Mouse (Mus musculus) limb, embryonic 12.5 days (tissue): Measurements from ENCODE around the gene Gpx7. TPM values are rescaled to one million over a fixed set of nuclear protein-coding genes. Genes with fewer than 3 reads are reported as not detected.

Experiments
- ATAC-seq: fragments of 200-750 bp; cut with Nextera tagmentation; 2 replicates; pipeline ENCODE4 v1.8.0; 2017; ENCODE audit warnings: low read depth, moderate TSS enrichment; ENCODE audit not compliant: insufficient number of reproducible peaks, insufficient read depth, low FRiP score, low TSS enrichment
- H3K27ac ChIP-seq: fragments of 300-500 bp; sonication (generic); 2 replicates; pipeline ENCODE4 v1.5.1; 2016; ENCODE audit warnings: mild to moderate bottlenecking, moderate library complexity
- H3K27me3 ChIP-seq: fragments of 300-500 bp; sonication (generic); 2 replicates; pipeline ENCODE4 v1.6.1; 2016; ENCODE audit warnings: mild to moderate bottlenecking, moderate library complexity
- H3K36me3 ChIP-seq: fragments of 300-500 bp; sonication (generic); 2 replicates; pipeline ENCODE4 v1.6.1; 2016; ENCODE audit warnings: mild to moderate bottlenecking, moderate library complexity
- H3K4me1 ChIP-seq: fragments of 300-500 bp; sonication (generic); replicated peaks from 2 replicates; pipeline ENCODE4 v1.6.1; 2016
- H3K4me2 ChIP-seq: fragments of 300-500 bp; sonication (generic); 2 replicates; pipeline ENCODE4 v1.6.1; 2016; ENCODE audit warnings: mild to moderate bottlenecking, moderate library complexity
- H3K4me3 ChIP-seq: fragments of 300-500 bp; sonication (generic); replicated peaks from 2 replicates; pipeline ENCODE4 v1.5.1; 2016; ENCODE audit warnings: mild to moderate bottlenecking
- H3K9ac ChIP-seq: fragments of 300-500 bp; sonication (generic); replicated peaks from 2 replicates; pipeline ENCODE4 v1.6.1; 2016; ENCODE audit warnings: mild to moderate bottlenecking, moderate library complexity
- H3K9me3 ChIP-seq: fragments of 300-500 bp; sonication (generic); 2 replicates; pipeline ENCODE4 v1.6.1; 2016; ENCODE audit warnings: mild to moderate bottlenecking, moderate library complexity
- WGBS: fragments of 180-500 bp; shearing (Covaris S2); methylation state at CpG from one replicate; pipeline ENCODE4 v1.1.7; 2016; 5-methylcytosine and 5-hydroxymethylcytosine counted together
- polyA plus RNA-seq: library from polyadenylated mRNA; unstranded; fragments of >200 nt; fragmentation: Nextera tagmentation; extraction: Ambion mirVana; gene quantifications from 2 replicates; pipeline ENCODE4 v1.2.1, GENCODE M21; 2016

Gene Gpx7
- polyA plus RNA-seq, 1 experiment from 2014 or later: 62.9 TPM

GRCm38 (mm10) chr4:108428341-108428721 lies 21.6 kb upstream of the Gpx7 start:
- Histone ChIP-seq H3K9me3 (no peaks in the 10 kb centered on the region), H3K27ac (peak overlapping the region; percentile 36; the same call in 1 of the 2 replicates), H3K4me2 (no peak overlapping the region), H3K4me3 (no peak overlapping the region), H3K4me1 (peaks cover 41% of the 10 kb centered on the region), H3K9ac (no peak overlapping the region), H3K36me3 (no peaks in the 10 kb centered on the region), H3K27me3 (no peaks in the 10 kb centered on the region)
- 64% methylated on average over 6 of the region's 6 CpGs for WGBS
- ATAC-seq: no peak

GRCm38 (mm10) chr4:108427719-108428340 lies 21.1 kb upstream of the Gpx7 start:
- WGBS: 56% methylated on average over 11 of the region's 11 CpGs

GRCm38 (mm10) chr4:108424587-108424986 lies 17.8 kb upstream of the Gpx7 start:
- Histone ChIP-seq H3K9me3 (no peaks in the 10 kb centered on the region), H3K27ac (no peak overlapping the region), H3K4me3 (no peak overlapping the region), H3K27me3 (no peaks in the 10 kb centered on the region), H3K9ac (no peak overlapping the region), H3K4me1 (peaks cover 14% of the 10 kb centered on the region), H3K36me3 (no peaks in the 10 kb centered on the region), H3K4me2 (no peak overlapping the region)
- 62% methylated on average over 2 of the region's 2 CpGs for WGBS
- no peak for ATAC-seq

More at GRCm38 (mm10) chr4:108427719-108428340, 21.1 kb upstream of the Gpx7 start:
- no peak for ATAC-seq
- Histone ChIP-seq H3K27ac (peak overlapping the region; percentile 36; the same call in 1 of the 2 replicates), H3K4me3 (no peak overlapping the region), H3K9me3 (no peaks in the 10 kb centered on the region), H3K27me3 (no peaks in the 10 kb centered on the region), H3K4me2 (no peak overlapping the region), H3K36me3 (no peaks in the 10 kb centered on the region), H3K9ac (no peak overlapping the region), H3K4me1 (peaks cover 37% of the 10 kb centered on the region)

GRCm38 (mm10) chr4:108407621-108408020 lies 860 bp upstream of the Gpx7 start:
- Histone ChIP-seq H3K27me3 (no peaks in the 10 kb centered on the region), H3K27ac (peak overlapping the region; percentile 90), H3K4me1 (peaks cover 36% of the 10 kb centered on the region), H3K9me3 (peaks cover 3% of the 10 kb centered on the region; the same call in 1 of the 2 replicates), H3K36me3 (peaks cover 8% of the 10 kb centered on the region), H3K4me3 (no peak overlapping the region), H3K4me2 (peak overlapping the region; percentile 73), H3K9ac (no peak overlapping the region)
- WGBS: 19% methylated on average over 8 of the region's 8 CpGs
- ATAC-seq: no peak

- Histone ChIP-seq H3K27me3 (no peaks in the 10 kb centered on the region), H3K4me2 (peak overlapping the region; percentile 73), H3K4me3 (peak overlapping the region; percentile 46), H3K9me3 (peaks cover 3% of the 10 kb centered on the region; the same call in 1 of the 2 replicates), H3K27ac (peak overlapping the region; percentile 90), H3K4me1 (peaks cover 36% of the 10 kb centered on the region), H3K9ac (peak overlapping the region; percentile 74), H3K36me3 (peaks cover 15% of the 10 kb centered on the region)
- WGBS: 3% methylated on average over 52 of the region's 52 CpGs
- ATAC-seq: peak; percentile 70
These were observed 462 bp downstream of the Gpx7 start for GRCm38 (mm10) chr4:108406138-108406860.

GRCm38 (mm10) chr4:108405766-108406137 lies 1.0 kb downstream of the Gpx7 start:
- Histone ChIP-seq H3K9me3 (peaks cover 3% of the 10 kb centered on the region; the same call in 1 of the 2 replicates), H3K4me2 (peak overlapping the region; percentile 73), H3K36me3 (peaks cover 19% of the 10 kb centered on the region), H3K4me1 (peaks cover 36% of the 10 kb centered on the region), H3K9ac (peak overlapping the region; percentile 74), H3K4me3 (peak overlapping the region; percentile 46), H3K27ac (peak overlapping the region; percentile 90), H3K27me3 (no peaks in the 10 kb centered on the region)
- 62% methylated on average over 3 of the region's 3 CpGs for whole genome bisulfite sequencing
- peak; percentile 34; the same call in 1 of the 2 replicates for ATAC-seq

- ATAC-seq: no peak
- H3K4me3 ChIP-seq: no peak overlapping the region
- H3K36me3 ChIP-seq: peaks cover 36% of the 10 kb centered on the region
- H3K27me3 ChIP-seq: no peaks in the 10 kb centered on the region
- WGBS: 88% methylated on average over 8 of the region's 8 CpGs
- H3K9me3 ChIP-seq: no peaks in the 10 kb centered on the region
- no peak overlapping the region for H3K9ac ChIP-seq
- H3K4me1 ChIP-seq: peaks cover 36% of the 10 kb centered on the region
- no peak overlapping the region for H3K4me2 ChIP-seq
- no peak overlapping the region for H3K27ac ChIP-seq
These were observed 2.7 kb downstream of the Gpx7 start for GRCm38 (mm10) chr4:108403861-108404635.

GRCm38 (mm10) chr4:108400395-108400794 lies 6.4 kb downstream of the Gpx7 start:
- Histone ChIP-seq H3K4me1 (0 out of 2 replicates have a peak, but pooled peaks cover 4% of the 10 kb centered on the region), H3K9ac (no peak overlapping the region), H3K36me3 (peaks cover 37% of the 10 kb centered on the region), H3K27ac (no peak overlapping the region), H3K4me3 (no peak overlapping the region), H3K27me3 (no peaks in the 10 kb centered on the region), H3K4me2 (no peak overlapping the region), H3K9me3 (no peaks in the 10 kb centered on the region)
- 92% methylated on average over 10 of the region's 10 CpGs for WGBS
- ATAC-seq: no peak

- Histone ChIP-seq H3K9me3 (no peaks in the 10 kb centered on the region; the same call in 1 of the 2 replicates), H3K4me3 (no peak overlapping the region), H3K36me3 (0 out of 2 replicates have a peak, but pooled peaks cover 3% of the 10 kb centered on the region), H3K4me1 (0 out of 2 replicates have a peak, but pooled peaks cover under 1% of the 10 kb centered on the region), H3K27me3 (no peaks in the 10 kb centered on the region), H3K27ac (no peak overlapping the region), H3K4me2 (no peak overlapping the region), H3K9ac (no peak overlapping the region)
- ATAC-seq: no peak
These were observed 12.5 kb downstream of the Gpx7 start for GRCm38 (mm10) chr4:108394236-108394635.

- no peak overlapping the region for H3K4me2 ChIP-seq
- H3K9me3 ChIP-seq: no peaks in the 10 kb centered on the region; the same call in 1 of the 2 replicates
- H3K4me3 ChIP-seq: no peak overlapping the region
- H3K27ac ChIP-seq: no peak overlapping the region
- no peaks in the 10 kb centered on the region for H3K27me3 ChIP-seq
- ATAC-seq: no peak
- 79% methylated on average over 2 of the region's 2 CpGs for WGBS
- H3K36me3 ChIP-seq: no peaks in the 10 kb centered on the region
- peaks cover 15% of the 10 kb centered on the region for H3K4me1 ChIP-seq
- no peak overlapping the region for H3K9ac ChIP-seq
These were observed 14.2 kb downstream of the Gpx7 start for GRCm38 (mm10) chr4:108392558-108392957.

GRCm38 (mm10) chr4:108391124-108391523 lies 15.6 kb downstream of the Gpx7 start:
- no peaks in the 10 kb centered on the region for H3K27me3 ChIP-seq
- no peaks in the 10 kb centered on the region; the same call in 1 of the 2 replicates for H3K9me3 ChIP-seq
- H3K9ac ChIP-seq: no peak overlapping the region
- no peak overlapping the region for H3K4me3 ChIP-seq
- H3K4me1 ChIP-seq: peaks cover 25% of the 10 kb centered on the region
- ATAC-seq: no peak
- WGBS: 80% methylated on average over 5 of the region's 5 CpGs
- H3K27ac ChIP-seq: no peak overlapping the region
- H3K4me2 ChIP-seq: no peak overlapping the region
- no peaks in the 10 kb centered on the region for H3K36me3 ChIP-seq
